In genomic region chr10:89744871-89745665, GRCm38 (mm10) we compare ENCODE assay signal across 8 mouse cellular contexts. TPM values are rescaled to one million over a fixed set of nuclear protein-coding genes. Genes with fewer than 3 reads are reported as not detected.
A peak's percentile ranks its signal among the peaks of the same experiment; 100 is the strongest.
DNase-seq lines count a peak whose midpoint lies in the region; ATAC-seq and TF ChIP-seq lines count a peak whose summit lies in the region.

Gene Uhrf1bp1l (plus strand): TSS chr10:89744991.

- H3K36me3 ChIP-seq in lung, embryonic 14.5 days (ENCODE audit: insufficient read depth) = no peaks in the 10 kb centered on the region

- TF ChIP-seq CTCF in lung, embryonic 14.5 days (IDR thresholded peaks at IDR 0.05; ENCODE audit: low read depth) = no peak

- H3K27ac ChIP-seq in lung, embryonic 14.5 days (ENCODE audit: low read depth) = peak within 1 kb of the TSS; percentile 94

- no peaks in the 10 kb centered on the region for H3K27me3 ChIP-seq in lung, embryonic 14.5 days (ENCODE audit: insufficient read depth, low read length)

- peak within 1 kb of the TSS; percentile 93 for H3K4me3 ChIP-seq in lung, embryonic 14.5 days (ENCODE audit: low read depth, low read length)

- ATAC-seq in lung, embryonic 14.5 days (ENCODE audit: insufficient read depth) = peak; percentile 97
- peak; percentile 86 for ATAC-seq in neutrophil, adult 5-6 weeks (ENCODE audit: extremely low read depth, insufficient number of reproducible peaks, low FRiP score, poor library complexity, severe bottlenecking)

- peaks cover 3% of the 10 kb centered on the region; the same call in 1 of the 2 replicates for H3K4me1 ChIP-seq in lung, embryonic 14.5 days (ENCODE audit: insufficient read depth)

- under 1% methylated on average over 84 of the region's 85 CpGs for WGBS in lung, embryonic 14.5 days

- H3K9ac ChIP-seq in lung, embryonic 14.5 days = peak within 1 kb of the TSS; percentile 91

- H3K4me2 ChIP-seq in lung, embryonic 14.5 days = peak within 1 kb of the TSS; percentile 70

- H3K9me3 ChIP-seq in lung, embryonic 14.5 days (ENCODE audit: low read depth, low read length) = no peaks in the 10 kb centered on the region

- DNase-seq in MN1 (ENCODE audit: low spot score) = peak; percentile 93
- DNase-seq in cerebellum, adult 8-10 months = peak; percentile 91
- DNase-seq in forelimb bud, embryonic 11.5 days (ENCODE audit: low read depth, low spot score) = peak; percentile 87
- DNase-seq in heart, postnatal 4 days = peak; percentile 96
- peak; percentile 74 to 82 for DNase-seq in layer of hippocampus, adult 8-10 months (ENCODE audit: low spot score in 2 of 2)
- DNase-seq in lung, embryonic 14.5 days = peak; percentile 95
- DNase-seq in testis, postnatal 14 days (ENCODE audit: low spot score) = peak; percentile 93

RNA-seq across cellular contexts. Expression of gene Uhrf1bp1l, which starts in this region (rescaled TPM):
- 10 to 100 TPM; 28.8 to 31.4 TPM for total RNA-seq in heart, postnatal 4 days (2021)
- total RNA-seq in layer of hippocampus, adult 8-10 months (2022) = 10 to 100 TPM; 72.3 to 83.6 (median 75.0) TPM
- polyA plus RNA-seq in lung, embryonic 14.5 days (2014; fragmentation: Nextera tagmentation; extraction: Ambion mirVana) = 31.3 and 35.1 TPM in 2 replicates
- total RNA-seq in neutrophil, adult 5-6 weeks (2017) = 57.1 and 59.6 TPM in 2 replicates

Comparison
In these comparisons a context has a peak if more than half of its experiments do, and no peak if none do; other contexts are left out.
1. Peak in every context shown above with its lines: DNase-seq, ATAC-seq, H3K4me3 ChIP-seq and H3K27ac ChIP-seq.